Mouse (Mus musculus) erythroblast, embryonic 14.5 days (primary cell): ENCODE measurements around the gene Ttc39b. TPM values are rescaled to one million over a fixed set of nuclear protein-coding genes. Genes with fewer than 3 reads are reported as not detected.

Source experiments
- H3K27me3 ChIP-seq: 2 replicates; pipeline ENCODE4 v1.6.1; 2012; ENCODE audit warnings: inconsistent platforms; ENCODE audit not compliant: control insufficient read depth
- H3K36me3 ChIP-seq: 2 replicates; pipeline ENCODE4 v1.6.1; 2012; ENCODE audit warnings: mild to moderate bottlenecking, inconsistent platforms; ENCODE audit not compliant: control insufficient read depth
- H3K4me1 ChIP-seq: 2 replicates; pipeline ENCODE4 v1.6.1; 2012; ENCODE audit warnings: inconsistent platforms; ENCODE audit not compliant: control insufficient read depth
- H3K4me3 ChIP-seq: replicated peaks from 2 replicates; pipeline ENCODE3; 2012; ENCODE audit warnings: moderate library complexity, mild to moderate bottlenecking, inconsistent platforms
- H3K9me3 ChIP-seq: 2 replicates; pipeline ENCODE4 v1.6.1; 2012; ENCODE audit warnings: low read length, inconsistent platforms, mixed read lengths; ENCODE audit not compliant: control insufficient read depth
- GATA1 ChIP-seq: IDR thresholded peaks from 2 replicates; pipeline ENCODE4 v1.6.1; 2012; ENCODE audit warnings: low read length, inconsistent platforms, mixed read lengths
- TAL1 ChIP-seq: IDR thresholded peaks from 3 replicates; pipeline ENCODE4 v1.6.1; 2012; ENCODE audit warnings: low read length, inconsistent platforms, mixed read lengths
- polyA plus RNA-seq: library from polyadenylated mRNA; stranded (reverse); fragments of >175 nt; gene quantifications from 2 replicates; pipeline ENCODE4 v1.2.3, GENCODE M21; 2012

The Ttc39b gene
- polyA plus RNA-seq, 1 experiment = under 0.01 TPM

DNA sequence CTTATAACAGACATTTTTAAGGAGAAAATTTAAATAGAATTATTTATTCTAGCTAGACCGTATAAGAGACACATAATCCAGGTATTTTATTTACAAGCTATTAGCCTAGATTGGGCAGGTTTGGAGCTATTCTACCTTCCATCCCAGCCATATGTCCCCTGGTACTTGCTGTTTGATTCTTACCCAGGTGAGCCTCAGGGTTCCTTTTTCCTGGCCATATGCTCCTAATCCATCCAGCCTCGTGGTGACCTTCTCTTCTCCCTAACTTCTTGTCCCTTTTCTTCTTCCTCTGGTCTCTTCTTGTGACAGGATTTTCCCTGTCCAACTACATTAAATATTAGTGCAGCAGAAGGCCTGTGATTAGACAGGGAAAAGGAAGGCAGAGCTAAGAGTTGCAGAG is 134.3 kb downstream of the Ttc39b start:
- H3K9me3 ChIP-seq = no peaks in the 10 kb centered on the region
- no peaks in the 10 kb centered on the region for H3K27me3 ChIP-seq
- no peak overlapping the region for H3K4me3 ChIP-seq
- TF ChIP-seq TAL1 = no peak
- no peak for TF ChIP-seq GATA1
- H3K4me1 ChIP-seq = no peaks in the 10 kb centered on the region
- no peaks in the 10 kb centered on the region for H3K36me3 ChIP-seq

GRCm38 (mm10) chr4:83187324-83187723 is 136.7 kb downstream of the Ttc39b start:
- Histone ChIP-seq H3K4me1 (no peaks in the 10 kb centered on the region), H3K36me3 (no peaks in the 10 kb centered on the region), H3K27me3 (no peaks in the 10 kb centered on the region), H3K4me3 (no peak overlapping the region), H3K9me3 (no peaks in the 10 kb centered on the region)
- TF ChIP-seq TAL1 (no peak), GATA1 (no peak)

DNA sequence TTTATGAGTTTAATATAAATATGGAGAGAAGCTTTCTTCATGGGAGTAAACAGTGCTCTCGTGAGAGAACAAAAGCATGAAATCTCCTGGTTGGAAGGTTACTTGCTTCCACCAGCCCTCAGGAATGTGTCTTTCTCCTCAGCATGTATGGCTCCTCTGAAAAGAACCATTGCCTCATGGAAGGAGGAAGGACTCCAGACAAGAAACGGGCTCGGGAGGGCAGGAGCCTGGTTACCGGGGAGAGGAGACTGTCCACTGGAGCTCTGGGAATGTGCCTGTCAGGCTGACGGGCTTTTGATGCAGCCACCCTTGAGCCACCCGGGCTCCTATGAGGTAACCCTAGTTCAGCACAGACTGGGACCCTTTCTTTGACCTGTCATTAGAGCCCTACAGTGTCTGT is 137.6 kb downstream of the Ttc39b start:
- Histone ChIP-seq H3K4me1 (no peaks in the 10 kb centered on the region), H3K4me3 (no peak overlapping the region), H3K9me3 (no peaks in the 10 kb centered on the region), H3K36me3 (no peaks in the 10 kb centered on the region), H3K27me3 (no peaks in the 10 kb centered on the region)
- TF ChIP-seq GATA1 = no peak
- no peak for TF ChIP-seq TAL1

DNA sequence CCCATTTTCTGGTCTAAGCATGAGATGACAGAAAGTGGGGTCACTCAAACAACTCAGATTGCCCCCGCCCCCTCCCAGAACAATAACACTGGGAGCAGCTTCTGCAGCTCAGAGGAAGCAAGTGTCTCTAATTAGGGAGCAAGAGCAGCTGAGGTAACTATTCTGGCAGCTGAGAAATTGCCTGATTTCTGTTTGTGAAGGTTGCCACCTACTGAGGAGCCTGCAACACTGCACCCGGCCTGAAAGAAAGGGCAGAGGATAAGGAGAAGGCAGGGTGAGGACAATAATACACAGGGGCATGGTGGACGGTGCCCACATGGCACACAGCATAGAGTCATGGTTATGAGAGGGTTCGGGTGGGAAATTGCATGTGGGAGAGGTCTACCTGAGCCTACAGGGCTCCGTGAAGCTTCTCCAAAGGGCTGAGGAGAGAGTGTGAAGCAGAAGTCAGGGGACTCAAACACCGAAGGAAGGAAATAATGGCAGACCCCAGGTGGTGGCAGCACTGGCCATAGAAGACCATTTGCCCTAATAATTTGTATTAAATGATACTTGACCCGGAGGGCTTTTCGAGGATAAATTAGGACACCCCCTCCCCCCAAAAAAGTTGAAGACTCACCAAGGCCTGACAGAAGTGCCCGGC is 140.6 kb downstream of the Ttc39b start:
- H3K4me3 ChIP-seq = no peak overlapping the region
- no peak for TF ChIP-seq GATA1
- no peaks in the 10 kb centered on the region for H3K9me3 ChIP-seq
- H3K36me3 ChIP-seq = no peaks in the 10 kb centered on the region
- no peaks in the 10 kb centered on the region for H3K4me1 ChIP-seq
- no peaks in the 10 kb centered on the region for H3K27me3 ChIP-seq

- Histone ChIP-seq H3K27me3 (no peaks in the 10 kb centered on the region), H3K4me1 (no peaks in the 10 kb centered on the region), H3K4me3 (no peak overlapping the region), H3K36me3 (no peaks in the 10 kb centered on the region), H3K9me3 (no peaks in the 10 kb centered on the region)
- TF ChIP-seq GATA1 (no peak), TAL1 (no peak)
Measured at GRCm38 (mm10) chr4:83182178-83183068, 141.6 kb downstream of the Ttc39b start.

DNA sequence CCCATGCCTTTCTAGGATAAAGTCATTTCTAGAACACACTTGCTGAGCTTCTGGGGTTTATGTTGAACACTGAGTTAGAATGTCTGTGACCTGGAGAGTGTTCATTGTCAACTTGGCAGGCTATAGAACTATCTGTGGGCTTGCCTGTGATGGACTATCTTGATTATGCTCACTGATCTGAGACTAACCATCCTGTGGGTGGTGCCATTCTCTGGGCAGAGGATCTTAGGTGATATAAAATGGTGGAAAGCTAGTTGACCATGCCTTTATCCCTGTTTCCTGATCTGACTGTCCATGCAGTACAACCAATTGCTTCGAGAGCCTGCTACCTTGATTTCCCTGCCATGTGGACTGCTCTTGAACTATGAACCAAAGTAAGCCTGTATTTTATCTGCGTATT is 146.6 kb downstream of the Ttc39b start:
- no peaks in the 10 kb centered on the region for H3K36me3 ChIP-seq
- H3K27me3 ChIP-seq = no peaks in the 10 kb centered on the region
- H3K4me3 ChIP-seq = no peak overlapping the region
- no peaks in the 10 kb centered on the region for H3K9me3 ChIP-seq
- no peak for TF ChIP-seq TAL1
- TF ChIP-seq GATA1 = no peak
- H3K4me1 ChIP-seq = no peaks in the 10 kb centered on the region

GRCm38 (mm10) chr4:83174946-83175345 is 149.1 kb downstream of the Ttc39b start:
- H3K4me3 ChIP-seq = no peak overlapping the region
- H3K4me1 ChIP-seq = no peaks in the 10 kb centered on the region
- H3K9me3 ChIP-seq = no peaks in the 10 kb centered on the region
- no peaks in the 10 kb centered on the region for H3K27me3 ChIP-seq
- H3K36me3 ChIP-seq = no peaks in the 10 kb centered on the region
- no peak for TF ChIP-seq GATA1
- TF ChIP-seq TAL1 = no peak

- no peaks in the 10 kb centered on the region for H3K4me1 ChIP-seq
- H3K27me3 ChIP-seq = no peaks in the 10 kb centered on the region
- H3K4me3 ChIP-seq = no peak overlapping the region
- H3K9me3 ChIP-seq = no peaks in the 10 kb centered on the region
- H3K36me3 ChIP-seq = no peaks in the 10 kb centered on the region
- TF ChIP-seq TAL1 = no peak
- no peak for TF ChIP-seq GATA1
Measured at GRCm38 (mm10) chr4:83172278-83172677, 151.8 kb downstream of the Ttc39b start.

GRCm38 (mm10) chr4:83170741-83171140 is 153.3 kb downstream of the Ttc39b start:
- no peaks in the 10 kb centered on the region for H3K27me3 ChIP-seq
- H3K9me3 ChIP-seq = no peaks in the 10 kb centered on the region
- no peak for TF ChIP-seq TAL1
- no peak for TF ChIP-seq GATA1
- no peak overlapping the region for H3K4me3 ChIP-seq
- H3K36me3 ChIP-seq = no peaks in the 10 kb centered on the region
- no peaks in the 10 kb centered on the region for H3K4me1 ChIP-seq

Other genes with a start within 250 kb of the Ttc39b start
- 0.38 and 0.55 TPM in 2 replicates for gene Snapc3, start 93.5 kb upstream of the Ttc39b start, polyA plus RNA-seq
- 8.5 TPM in 2 replicates for gene Psip1, start 162.2 kb upstream of the Ttc39b start, polyA plus RNA-seq
- gene Ccdc171, start 201.3 kb upstream of the Ttc39b start, polyA plus RNA-seq = not detected in 2 replicates